Mouse (Mus musculus): ENCODE measurements around the gene Rcn1. TPM values are rescaled to one million over a fixed set of nuclear protein-coding genes. Genes with fewer than 3 reads are reported as not detected.

Gene Rcn1
- polyA plus RNA-seq, 1 experiment from 2014 or later: 171 TPM

DNA sequence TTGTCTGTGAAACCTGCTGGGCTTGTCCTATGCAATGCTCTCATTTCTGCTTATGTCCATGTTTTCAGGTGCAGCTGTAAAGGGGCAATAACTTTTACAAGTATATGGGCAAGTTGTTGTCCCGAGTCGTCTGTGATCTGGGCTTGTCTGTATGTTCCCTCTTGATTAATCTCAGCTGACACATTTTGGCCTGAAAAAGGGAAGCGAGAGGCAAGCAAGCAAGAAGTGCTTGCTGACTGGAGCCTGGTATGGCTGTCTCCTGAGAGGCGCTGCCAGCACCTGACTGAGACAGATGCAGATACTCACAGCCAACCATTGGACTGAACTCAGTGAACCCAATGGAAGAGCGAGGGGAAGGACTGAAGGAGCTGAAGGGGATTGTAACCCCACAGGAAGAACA is 18.5 kb upstream of the Rcn1 start:
- H3K4me3 ChIP-seq (replicated peaks): no peak overlapping the region
- H3K4me2 ChIP-seq: no peak overlapping the region
- no peak for ATAC-seq (ENCODE audit: insufficient number of reproducible peaks, insufficient read depth, low FRiP score, low TSS enrichment, low read depth)
- H3K4me1 ChIP-seq (replicated peaks): peaks cover 10% of the 10 kb centered on the region; the same call in 1 of the 2 replicates
- no peak overlapping the region for H3K27ac ChIP-seq
- no peak overlapping the region for H3K9ac ChIP-seq (replicated peaks)
- no peaks in the 10 kb centered on the region for H3K9me3 ChIP-seq
- 53% methylated on average over 5 of the region's 5 CpGs for WGBS
- no peaks in the 10 kb centered on the region for H3K36me3 ChIP-seq
- H3K27me3 ChIP-seq: no peaks in the 10 kb centered on the region

DNA sequence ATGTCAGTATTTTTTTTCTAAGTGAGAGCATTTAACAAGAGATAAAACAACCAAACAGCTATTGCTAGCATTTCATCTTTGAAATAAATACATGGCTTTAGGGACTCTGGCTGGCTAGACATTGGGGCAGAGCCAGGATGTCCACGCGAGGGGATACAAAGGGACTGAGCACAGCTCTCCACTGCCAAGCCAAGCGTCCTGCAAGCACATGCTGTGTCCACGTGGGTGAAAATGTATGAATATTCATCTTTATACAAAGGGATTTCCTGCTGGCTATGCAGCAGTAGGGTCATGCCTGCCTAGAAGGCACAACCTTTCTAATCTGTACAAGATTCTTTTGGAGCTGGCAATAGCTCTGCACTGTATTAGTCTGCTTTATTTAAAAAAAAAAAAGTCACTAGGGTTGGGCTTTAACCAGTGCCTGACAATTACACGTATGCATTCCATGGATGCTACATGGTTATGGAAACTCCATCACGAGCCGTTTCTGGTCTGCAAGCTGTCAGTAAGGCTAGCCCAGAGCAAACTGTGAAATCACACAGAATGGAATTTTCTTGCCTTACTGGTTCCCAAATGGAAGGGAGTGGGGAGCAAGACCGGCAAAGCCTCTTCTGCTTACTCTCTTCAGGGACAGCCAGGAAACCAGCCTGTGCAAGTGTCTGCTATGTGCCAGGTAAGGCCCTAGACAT is 17.7 kb upstream of the Rcn1 start:
- WGBS: 80% methylated on average over 8 of the region's 8 CpGs
- no peaks in the 10 kb centered on the region for H3K9me3 ChIP-seq
- H3K4me3 ChIP-seq (replicated peaks): no peak overlapping the region
- no peak overlapping the region for H3K27ac ChIP-seq
- H3K4me2 ChIP-seq: no peak overlapping the region
- peaks cover 10% of the 10 kb centered on the region; the same call in 1 of the 2 replicates for H3K4me1 ChIP-seq (replicated peaks)
- H3K9ac ChIP-seq (replicated peaks): no peak overlapping the region
- H3K27me3 ChIP-seq: no peaks in the 10 kb centered on the region
- no peaks in the 10 kb centered on the region for H3K36me3 ChIP-seq
- ATAC-seq (ENCODE audit: insufficient number of reproducible peaks, insufficient read depth, low FRiP score, low TSS enrichment, low read depth): no peak

GRCm38 (mm10) chr2:105416046-105416659 is 17.0 kb upstream of the Rcn1 start:
- H3K4me2 ChIP-seq: no peak overlapping the region
- 68% methylated on average over 7 of the region's 7 CpGs for WGBS
- H3K27me3 ChIP-seq: no peaks in the 10 kb centered on the region
- no peak overlapping the region for H3K27ac ChIP-seq
- no peaks in the 10 kb centered on the region for H3K9me3 ChIP-seq
- no peak overlapping the region for H3K9ac ChIP-seq (replicated peaks)
- H3K36me3 ChIP-seq: no peaks in the 10 kb centered on the region
- peaks cover 10% of the 10 kb centered on the region; the same call in 1 of the 2 replicates for H3K4me1 ChIP-seq (replicated peaks)
- no peak overlapping the region for H3K4me3 ChIP-seq (replicated peaks)
- ATAC-seq (ENCODE audit: insufficient number of reproducible peaks, insufficient read depth, low FRiP score, low TSS enrichment, low read depth): no peak

GRCm38 (mm10) chr2:105414309-105414708 is 15.2 kb upstream of the Rcn1 start:
- no peaks in the 10 kb centered on the region for H3K27me3 ChIP-seq
- no peak for ATAC-seq (ENCODE audit: insufficient number of reproducible peaks, insufficient read depth, low FRiP score, low TSS enrichment, low read depth)
- no peak overlapping the region for H3K4me3 ChIP-seq (replicated peaks)
- H3K4me1 ChIP-seq (replicated peaks): peaks cover 10% of the 10 kb centered on the region; the same call in 1 of the 2 replicates
- 82% methylated on average over 2 of the region's 2 CpGs for WGBS
- H3K36me3 ChIP-seq: no peaks in the 10 kb centered on the region
- no peaks in the 10 kb centered on the region for H3K9me3 ChIP-seq
- H3K9ac ChIP-seq (replicated peaks): no peak overlapping the region
- no peak overlapping the region for H3K4me2 ChIP-seq
- no peak overlapping the region for H3K27ac ChIP-seq

DNA sequence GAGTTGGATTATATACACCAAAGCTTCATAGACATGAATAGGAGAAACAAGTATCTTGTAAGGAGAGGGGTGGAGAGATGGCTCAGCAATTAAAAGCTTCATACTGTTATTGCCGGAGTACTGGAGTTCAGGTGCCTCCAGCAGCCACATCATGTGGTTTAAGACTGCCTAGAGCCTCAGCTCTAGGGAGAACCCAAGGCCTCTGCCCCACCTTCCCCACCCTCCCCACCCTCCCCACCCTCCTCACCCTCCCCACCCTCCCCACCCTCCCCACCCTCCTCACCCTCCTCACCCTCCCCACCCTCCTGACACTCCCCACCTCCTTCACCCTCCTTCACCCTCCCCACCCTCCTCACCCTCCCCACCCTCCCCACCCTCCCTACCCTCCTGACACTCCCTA is 10.1 kb upstream of the Rcn1 start:
- ATAC-seq (ENCODE audit: insufficient number of reproducible peaks, insufficient read depth, low FRiP score, low TSS enrichment, low read depth): no peak
- no peaks in the 10 kb centered on the region for H3K9me3 ChIP-seq
- WGBS: 80% methylated on average over 1 of the region's 1 CpGs
- H3K4me3 ChIP-seq (replicated peaks): no peak overlapping the region
- no peak overlapping the region for H3K4me2 ChIP-seq
- no peaks in the 10 kb centered on the region for H3K36me3 ChIP-seq
- H3K9ac ChIP-seq (replicated peaks): no peak overlapping the region
- H3K27me3 ChIP-seq: no peaks in the 10 kb centered on the region
- H3K4me1 ChIP-seq (replicated peaks): no peaks in the 10 kb centered on the region
- no peak overlapping the region for H3K27ac ChIP-seq

GRCm38 (mm10) chr2:105408511-105408910 is 9.4 kb upstream of the Rcn1 start:
- Histone ChIP-seq H3K27me3 (no peaks in the 10 kb centered on the region), H3K27ac (no peak overlapping the region), H3K4me3 (replicated peaks) (no peak overlapping the region), H3K9ac (replicated peaks) (no peak overlapping the region), H3K4me2 (no peak overlapping the region), H3K9me3 (no peaks in the 10 kb centered on the region), H3K36me3 (no peaks in the 10 kb centered on the region), H3K4me1 (replicated peaks) (no peaks in the 10 kb centered on the region)
- no peak for ATAC-seq (ENCODE audit: insufficient number of reproducible peaks, insufficient read depth, low FRiP score, low TSS enrichment, low read depth)
- WGBS: 84% methylated on average over 4 of the region's 4 CpGs

DNA sequence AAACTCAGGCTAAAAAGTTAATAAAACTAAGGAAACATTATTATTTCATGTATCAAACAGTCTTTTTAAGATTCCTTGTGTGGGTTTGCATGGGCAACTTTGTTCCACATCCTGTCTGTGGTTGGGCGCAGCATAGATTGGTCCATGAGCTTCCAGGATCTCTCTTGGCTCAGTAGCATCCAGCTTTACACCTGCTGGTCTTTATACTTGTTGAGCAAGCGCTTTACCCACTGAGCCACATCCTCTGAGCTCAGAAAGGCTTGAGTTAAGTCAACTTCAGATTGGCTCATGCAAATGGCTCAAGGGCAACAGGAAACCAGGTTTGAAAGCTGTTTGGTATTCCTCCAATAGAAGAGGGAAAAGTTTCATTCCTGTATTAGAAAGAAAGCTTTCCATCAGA is 3.1 kb upstream of the Rcn1 start:
- ATAC-seq (ENCODE audit: insufficient number of reproducible peaks, insufficient read depth, low FRiP score, low TSS enrichment, low read depth): no peak
- WGBS: 85% methylated on average over 2 of the region's 2 CpGs

DNA sequence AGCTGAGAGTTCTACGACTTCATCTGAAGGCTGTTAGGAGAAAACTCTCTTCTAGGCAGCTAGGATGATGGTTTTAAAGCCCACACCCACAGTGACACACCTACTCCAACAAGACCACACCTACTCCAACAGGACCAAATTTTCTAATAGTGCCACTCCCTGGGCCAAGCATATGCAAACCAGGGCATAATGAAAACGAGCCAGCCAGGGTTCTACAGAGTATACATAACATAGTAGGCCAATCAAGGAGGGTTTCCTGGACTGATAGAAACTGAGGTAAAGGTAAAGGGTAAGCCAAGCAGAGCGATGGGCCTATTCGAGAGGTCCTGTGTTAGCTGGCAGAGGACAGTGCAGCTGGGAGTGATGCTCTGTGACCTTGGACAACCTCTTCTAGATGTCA is 1.4 kb upstream of the Rcn1 start:
- ATAC-seq (ENCODE audit: insufficient number of reproducible peaks, insufficient read depth, low FRiP score, low TSS enrichment, low read depth): no peak
- no peak overlapping the region for H3K4me2 ChIP-seq
- no peaks in the 10 kb centered on the region for H3K27me3 ChIP-seq
- WGBS: 81% methylated on average over 4 of the region's 4 CpGs
- no peaks in the 10 kb centered on the region for H3K9me3 ChIP-seq
- H3K27ac ChIP-seq: no peak overlapping the region
- no peak overlapping the region for H3K4me3 ChIP-seq (replicated peaks)
- H3K4me1 ChIP-seq (replicated peaks): peaks cover 21% of the 10 kb centered on the region
- no peak overlapping the region for H3K9ac ChIP-seq (replicated peaks)
- peaks cover 6% of the 10 kb centered on the region; the same call in 1 of the 2 replicates for H3K36me3 ChIP-seq

More for the DNA sequence above, 3.1 kb upstream of the Rcn1 start:
- peaks cover 15% of the 10 kb centered on the region for H3K4me1 ChIP-seq (replicated peaks)
- H3K4me2 ChIP-seq: no peak overlapping the region
- H3K27me3 ChIP-seq: no peaks in the 10 kb centered on the region
- H3K36me3 ChIP-seq: no peaks in the 10 kb centered on the region
- H3K9me3 ChIP-seq: no peaks in the 10 kb centered on the region
- H3K4me3 ChIP-seq (replicated peaks): no peak overlapping the region
- no peak overlapping the region for H3K27ac ChIP-seq
- no peak overlapping the region for H3K9ac ChIP-seq (replicated peaks)

- peak; percentile 63 for ATAC-seq (ENCODE audit: insufficient number of reproducible peaks, insufficient read depth, low FRiP score, low TSS enrichment, low read depth)
- Histone ChIP-seq H3K4me2 (peak overlapping the region; percentile 68), H3K27ac (peak overlapping the region; percentile 97), H3K27me3 (no peaks in the 10 kb centered on the region), H3K4me1 (replicated peaks) (peaks cover 21% of the 10 kb centered on the region), H3K9ac (replicated peaks) (peak overlapping the region; percentile 96), H3K4me3 (replicated peaks) (peak overlapping the region; percentile 81), H3K9me3 (no peaks in the 10 kb centered on the region), H3K36me3 (peaks cover 25% of the 10 kb centered on the region)
- under 1% methylated on average over 31 of the region's 31 CpGs for WGBS
Observed at GRCm38 (mm10) chr2:105398636-105399084, 459 bp downstream of the Rcn1 start.

DNA sequence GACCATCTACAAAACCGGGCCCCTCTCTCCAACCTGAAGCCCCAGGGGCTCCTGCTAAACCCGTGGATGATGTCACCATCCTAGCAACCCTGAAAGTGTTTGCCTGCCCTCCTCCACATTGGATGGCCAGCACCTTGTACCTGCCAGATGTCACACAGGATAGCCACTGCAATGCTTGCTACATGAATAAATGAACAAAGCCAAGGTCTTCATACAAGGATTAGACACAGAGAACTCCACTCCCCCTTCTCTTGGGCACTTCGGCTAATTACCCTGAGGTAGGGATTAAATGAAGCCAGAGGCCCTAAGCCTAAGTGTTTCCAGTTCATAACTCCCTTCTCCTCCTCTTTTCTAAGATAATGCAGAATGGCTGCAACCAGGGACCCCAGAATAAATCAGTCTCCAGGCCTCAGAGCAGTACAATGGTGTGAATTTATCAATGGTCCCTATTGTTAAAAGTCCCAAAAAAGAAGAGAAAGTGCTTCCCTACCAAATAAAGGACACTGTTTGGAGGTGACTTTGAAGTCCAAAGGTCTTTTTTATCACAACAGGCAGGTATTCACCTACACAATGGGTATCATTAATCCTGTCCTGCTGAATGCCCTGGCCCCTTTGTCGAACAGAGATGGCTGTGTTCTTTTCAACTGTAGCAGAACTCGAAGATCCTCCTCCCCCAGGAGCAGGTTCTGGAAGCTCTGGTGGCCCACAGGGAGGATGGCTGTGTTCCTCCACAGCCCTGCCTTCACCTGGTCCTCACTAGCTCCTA is 1.5 kb downstream of the Rcn1 start:
- peak overlapping the region; percentile 96 for H3K9ac ChIP-seq (replicated peaks)
- WGBS: 47% methylated on average over 5 of the region's 5 CpGs
- H3K36me3 ChIP-seq: peaks cover 35% of the 10 kb centered on the region
- ATAC-seq (ENCODE audit: insufficient number of reproducible peaks, insufficient read depth, low FRiP score, low TSS enrichment, low read depth): no peak
- no peaks in the 10 kb centered on the region for H3K9me3 ChIP-seq
- H3K4me3 ChIP-seq (replicated peaks): peak overlapping the region; percentile 81
- peak overlapping the region; percentile 68 for H3K4me2 ChIP-seq
- H3K4me1 ChIP-seq (replicated peaks): peaks cover 21% of the 10 kb centered on the region
- no peaks in the 10 kb centered on the region for H3K27me3 ChIP-seq
- H3K27ac ChIP-seq: no peak overlapping the region

DNA sequence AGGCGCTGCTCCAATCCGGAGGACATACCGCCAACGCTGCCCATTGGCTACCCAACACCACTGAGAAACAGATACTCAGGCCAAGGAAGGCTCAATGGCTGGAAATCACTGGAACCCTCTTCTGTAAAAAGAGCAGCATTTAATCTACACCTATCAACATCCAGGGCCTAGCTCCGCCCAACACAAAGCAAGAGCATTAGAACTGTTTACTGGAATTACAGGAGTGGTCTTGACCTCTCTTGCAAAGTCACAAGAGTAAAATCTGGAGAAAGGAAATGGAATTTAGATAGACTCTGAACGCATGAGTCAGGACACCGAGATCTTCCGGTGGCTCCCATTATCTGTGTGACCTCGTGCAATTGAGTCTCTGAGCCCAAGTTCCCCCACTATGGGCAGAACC is 3.1 kb downstream of the Rcn1 start:
- WGBS: 95% methylated on average over 9 of the region's 9 CpGs
- H3K9me3 ChIP-seq: no peaks in the 10 kb centered on the region
- H3K9ac ChIP-seq (replicated peaks): no peak overlapping the region
- H3K4me1 ChIP-seq (replicated peaks): peaks cover 21% of the 10 kb centered on the region
- peaks cover 51% of the 10 kb centered on the region for H3K36me3 ChIP-seq
- H3K4me3 ChIP-seq (replicated peaks): no peak overlapping the region
- no peak overlapping the region for H3K27ac ChIP-seq
- ATAC-seq (ENCODE audit: insufficient number of reproducible peaks, insufficient read depth, low FRiP score, low TSS enrichment, low read depth): no peak
- H3K4me2 ChIP-seq: no peak overlapping the region
- H3K27me3 ChIP-seq: no peaks in the 10 kb centered on the region

Measured in limb, embryonic 12.5 days (tissue).